Mouse (Mus musculus) thymus, postnatal 36 days (tissue): ENCODE results near the gene Gm15114.
"Not testable (repeated sequence)": the region's sequence is repeated elsewhere in the genome, so short reads cannot be mapped to it uniquely, and the experiment has no call there.

ENCODE experiments used
- DNase-seq, 2 experiments: peaks; one replicate each; pipeline ENCODE4 v3.0.0; 2022; ENCODE audit warnings: mixed read lengths in 2 of 2

The Gm15114 gene

GRCm38 (mm10) chrX:148488649-148489048, at the start of gene Gm15114:
TSS of gene Gm15114 (plus strand) at chrX:148488949.
- DNase-seq: not testable (repeated sequence)
